Mouse (Mus musculus) megakaryocyte, embryonic 14.5 days (primary cell): ENCODE measurements around the gene B230217C12Rik.

Source experiments
- FLI1 ChIP-seq: IDR thresholded peaks from 2 replicates; pipeline ENCODE4 v1.6.1; 2012; ENCODE audit warnings: low read length, inconsistent platforms, mixed read lengths
- GATA1 ChIP-seq: IDR thresholded peaks from 3 replicates; pipeline ENCODE4 v1.6.1; 2012; ENCODE audit warnings: mixed read lengths, low read length, inconsistent platforms, borderline replicate concordance

DNA sequence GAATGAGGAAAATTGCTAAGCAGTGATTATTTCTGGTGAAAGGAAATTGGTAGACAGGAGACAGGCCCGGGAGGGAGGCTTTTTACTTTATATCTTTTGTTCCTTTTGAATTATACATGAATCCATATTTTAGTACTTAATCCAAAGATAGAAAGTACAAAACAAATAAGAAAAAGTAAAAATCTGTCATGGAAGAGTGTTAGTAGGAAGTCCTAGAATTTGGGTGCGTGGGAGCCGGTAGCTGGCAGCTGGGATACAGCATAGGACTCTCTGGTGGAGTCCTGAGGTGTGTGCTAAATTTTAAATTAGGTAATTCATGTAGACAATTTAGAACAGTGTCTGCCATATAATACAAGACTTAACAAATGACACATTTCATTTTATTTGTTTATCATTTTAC lies 27.0 kb downstream of the B230217C12Rik start:
- TF ChIP-seq GATA1 (no peak), FLI1 (no peak)
